Mouse (Mus musculus) midbrain, embryonic 12.5 days (tissue): ENCODE data around the gene Plod1. TPM values are rescaled to one million over a fixed set of nuclear protein-coding genes. Genes with fewer than 3 reads are reported as not detected.

Experiments used
- ATAC-seq: fragments of 200-750 bp; cut with Nextera tagmentation; 2 replicates; pipeline ENCODE4 v1.8.0; 2017; ENCODE audit warnings: low read depth, moderate TSS enrichment, moderate library complexity; ENCODE audit not compliant: low FRiP score
- H3K27ac ChIP-seq: fragments of 300-500 bp; sonication (generic); replicated peaks from 2 replicates; pipeline ENCODE4 v1.5.1; 2016; ENCODE audit warnings: mild to moderate bottlenecking
- H3K27me3 ChIP-seq: fragments of 300-500 bp; sonication (generic); 2 replicates; pipeline ENCODE4 v1.6.1; 2016; ENCODE audit warnings: mild to moderate bottlenecking
- H3K36me3 ChIP-seq: fragments of 300-500 bp; sonication (generic); 2 replicates; pipeline ENCODE4 v1.6.1; 2016
- H3K4me1 ChIP-seq: fragments of 300-500 bp; sonication (generic); 2 replicates; pipeline ENCODE4 v1.6.1; 2016
- H3K4me2 ChIP-seq: fragments of 300-500 bp; sonication (generic); replicated peaks from 2 replicates; pipeline ENCODE4 v1.6.1; 2016; ENCODE audit warnings: mild to moderate bottlenecking, moderate library complexity
- H3K4me3 ChIP-seq: fragments of 300-500 bp; sonication (generic); 2 replicates; pipeline ENCODE4 v1.5.1; 2016; ENCODE audit warnings: mild to moderate bottlenecking
- H3K9ac ChIP-seq: fragments of 300-500 bp; sonication (generic); replicated peaks from 2 replicates; pipeline ENCODE4 v1.6.1; 2016; ENCODE audit warnings: mild to moderate bottlenecking, moderate library complexity
- H3K9me3 ChIP-seq: fragments of 300-500 bp; sonication (generic); 2 replicates; pipeline ENCODE4 v1.6.1; 2016; ENCODE audit warnings: mild to moderate bottlenecking
- WGBS: fragments of 180-500 bp; shearing (Covaris S2); methylation state at CpG from one replicate; pipeline ENCODE4 v1.1.7; 2016; 5-methylcytosine and 5-hydroxymethylcytosine counted together
- polyA plus RNA-seq: library from polyadenylated mRNA; unstranded; fragments of >200 nt; fragmentation: Nextera tagmentation; extraction: Ambion mirVana; gene quantifications from 2 replicates; pipeline ENCODE4 v1.2.1, GENCODE M21; 2016

Plod1 gene
- polyA plus RNA-seq, 1 experiment from 2014 or later: 27.2 TPM

DNA sequence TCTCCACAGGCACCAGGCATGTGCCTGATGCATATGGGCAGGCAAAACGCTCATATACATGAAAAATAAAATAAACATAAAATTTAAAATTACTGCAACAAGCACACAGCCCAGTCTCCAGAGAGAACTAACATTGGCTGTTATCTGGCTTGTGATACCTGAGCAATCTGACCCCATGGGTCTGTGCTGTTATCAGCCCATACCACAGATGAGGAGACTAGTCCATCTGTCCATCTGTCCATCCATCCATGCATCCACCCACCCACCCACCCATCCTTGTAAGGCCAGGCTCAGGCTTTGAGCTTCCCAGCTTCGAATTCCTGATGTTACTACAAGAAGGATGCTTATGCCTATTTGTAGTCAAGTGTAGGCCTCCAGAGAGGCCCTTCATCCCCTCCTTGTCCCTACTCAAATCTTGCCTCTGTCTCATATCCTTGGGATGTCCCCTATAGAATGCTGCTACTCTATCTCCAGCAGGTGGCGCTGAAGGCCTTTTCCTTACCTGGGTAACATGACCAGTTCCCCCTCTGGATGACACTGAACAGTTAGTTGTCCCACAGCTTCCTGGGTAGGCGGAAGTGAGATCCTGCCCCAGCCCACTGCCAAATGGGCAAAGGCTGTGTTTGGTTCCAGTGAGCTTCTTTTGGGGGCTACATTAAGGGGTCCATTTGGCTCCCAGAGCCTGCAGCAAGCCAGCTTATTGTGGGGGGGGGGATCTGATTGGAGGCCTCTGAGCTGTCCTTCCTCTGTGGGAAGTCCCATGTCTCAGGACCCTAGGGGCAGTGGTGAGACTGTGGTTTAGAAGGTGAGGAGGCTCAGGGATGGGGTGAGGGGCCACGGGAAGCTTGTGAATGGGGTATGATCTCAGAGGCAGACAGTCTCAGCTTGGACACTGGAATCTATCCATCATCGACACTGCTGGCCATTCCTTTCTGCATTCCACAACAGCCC is 23.6 kb upstream of the Plod1 start:
- no peaks in the 10 kb centered on the region for H3K27me3 ChIP-seq
- ATAC-seq: peak; percentile 71
- H3K27ac ChIP-seq: no peak overlapping the region
- no peak overlapping the region for H3K9ac ChIP-seq
- no peak overlapping the region for H3K4me2 ChIP-seq
- H3K9me3 ChIP-seq: no peaks in the 10 kb centered on the region
- H3K36me3 ChIP-seq: no peaks in the 10 kb centered on the region
- no peaks in the 10 kb centered on the region for H3K4me1 ChIP-seq
- no peak overlapping the region for H3K4me3 ChIP-seq
- WGBS: 54% methylated on average over 6 of the region's 6 CpGs

DNA sequence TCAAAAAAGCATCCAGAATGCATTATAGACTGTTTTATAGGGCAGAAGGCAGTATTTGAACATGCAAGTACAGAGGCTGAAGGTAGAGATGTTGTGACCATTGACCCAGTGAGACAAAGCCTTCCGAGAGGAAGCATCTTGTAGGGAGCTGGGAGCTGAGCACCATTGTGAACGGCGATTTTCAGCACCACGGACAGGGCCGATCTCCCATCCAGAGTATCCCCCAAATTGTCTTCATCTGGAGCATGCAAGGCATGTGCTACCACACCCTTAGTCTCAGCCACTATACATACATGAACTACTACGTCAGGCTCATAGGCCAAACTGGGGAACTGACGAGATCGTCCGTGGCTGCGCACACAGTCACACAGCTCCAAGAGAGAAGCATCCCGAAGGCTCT is 20.6 kb upstream of the Plod1 start:
- H3K4me1 ChIP-seq: no peaks in the 10 kb centered on the region
- H3K36me3 ChIP-seq: no peaks in the 10 kb centered on the region
- no peak overlapping the region for H3K4me3 ChIP-seq
- no peak overlapping the region for H3K27ac ChIP-seq
- no peaks in the 10 kb centered on the region for H3K27me3 ChIP-seq
- no peaks in the 10 kb centered on the region for H3K9me3 ChIP-seq
- ATAC-seq: no peak
- H3K9ac ChIP-seq: no peak overlapping the region
- H3K4me2 ChIP-seq: no peak overlapping the region
- 44% methylated on average over 11 of the region's 11 CpGs for WGBS

DNA sequence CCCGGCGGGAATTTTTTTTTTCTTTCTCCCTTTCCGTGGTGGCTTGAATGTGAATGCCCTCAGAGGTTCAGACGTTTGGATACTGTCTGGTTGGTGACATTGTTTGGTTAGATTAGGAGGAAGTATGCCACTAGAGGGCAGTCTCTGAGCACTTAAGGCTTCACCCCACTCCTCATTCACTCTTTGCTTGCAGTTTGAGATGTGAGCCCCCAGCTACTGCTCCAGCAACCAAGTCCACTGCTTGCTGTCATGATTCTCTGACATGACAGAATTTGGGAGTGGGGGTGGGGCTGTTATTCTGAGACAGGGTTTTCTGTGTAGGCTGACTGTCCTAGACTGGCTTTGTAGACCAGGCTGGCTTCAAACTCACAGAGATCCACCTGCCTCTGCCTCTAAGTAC is 17.0 kb upstream of the Plod1 start:
- H3K27me3 ChIP-seq: no peaks in the 10 kb centered on the region
- no peak overlapping the region for H3K27ac ChIP-seq
- H3K4me2 ChIP-seq: no peak overlapping the region
- ATAC-seq: 0 out of 2 replicates have a peak, but pooled peaks have one; percentile 38
- H3K36me3 ChIP-seq: peaks cover 2% of the 10 kb centered on the region; the same call in 1 of the 2 replicates
- no peak overlapping the region for H3K4me3 ChIP-seq
- 9% methylated on average over 4 of the region's 4 CpGs for WGBS
- H3K4me1 ChIP-seq: no peaks in the 10 kb centered on the region
- no peak overlapping the region for H3K9ac ChIP-seq
- no peaks in the 10 kb centered on the region for H3K9me3 ChIP-seq

DNA sequence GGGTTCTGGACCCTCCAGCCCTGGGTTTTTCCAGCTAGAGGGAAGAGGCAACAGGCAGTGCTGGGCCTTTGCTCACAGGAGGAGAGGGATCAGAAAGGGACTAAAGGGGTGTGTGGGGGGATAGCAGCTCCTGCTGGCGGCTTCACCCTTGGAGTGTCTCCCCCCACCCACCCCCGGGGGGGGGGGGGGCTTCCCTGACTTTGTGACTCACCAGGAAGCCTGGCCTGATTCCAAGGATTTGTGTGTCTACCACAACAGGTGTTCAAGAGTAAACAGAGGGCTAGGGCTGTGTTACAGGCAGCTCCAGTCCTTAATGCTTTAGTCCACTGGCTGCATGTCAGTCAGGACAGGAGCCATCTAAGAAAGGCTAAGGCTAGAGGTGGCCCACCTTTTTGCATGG is 10.9 kb upstream of the Plod1 start:
- peaks cover 9% of the 10 kb centered on the region for H3K4me1 ChIP-seq
- no peak overlapping the region for H3K4me3 ChIP-seq
- 70% methylated on average over 2 of the region's 2 CpGs for WGBS
- H3K27me3 ChIP-seq: no peaks in the 10 kb centered on the region
- ATAC-seq: no peak
- H3K4me2 ChIP-seq: no peak overlapping the region
- no peak overlapping the region for H3K9ac ChIP-seq
- no peaks in the 10 kb centered on the region for H3K9me3 ChIP-seq
- no peak overlapping the region for H3K27ac ChIP-seq
- peaks cover 51% of the 10 kb centered on the region for H3K36me3 ChIP-seq

DNA sequence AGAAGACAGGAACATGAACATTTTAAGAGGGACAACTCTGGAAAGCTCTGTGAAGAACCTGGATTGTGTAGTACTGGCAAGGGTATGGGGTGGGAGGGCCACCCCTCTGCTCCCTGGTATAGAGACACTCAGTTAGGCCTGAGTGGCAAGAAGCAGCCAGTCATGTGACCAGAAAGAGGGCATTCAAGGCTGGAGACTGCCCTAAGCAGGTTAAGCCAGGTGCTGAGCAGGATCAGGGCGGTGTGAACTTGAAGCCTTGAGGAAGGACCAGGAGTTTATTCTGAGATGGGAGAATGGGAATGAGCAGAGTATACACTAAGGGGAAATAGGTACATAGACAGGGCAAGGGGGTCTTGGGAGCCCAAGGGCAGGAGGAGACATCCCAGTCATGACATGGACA is 6.4 kb upstream of the Plod1 start:
- no peak for ATAC-seq
- H3K27me3 ChIP-seq: 0 out of 2 replicates have a peak, but pooled peaks cover 5% of the 10 kb centered on the region
- H3K4me1 ChIP-seq: peaks cover 28% of the 10 kb centered on the region
- H3K36me3 ChIP-seq: peaks cover 45% of the 10 kb centered on the region
- H3K9me3 ChIP-seq: no peaks in the 10 kb centered on the region
- no peak overlapping the region for H3K27ac ChIP-seq
- H3K4me3 ChIP-seq: no peak overlapping the region
- WGBS: 100% methylated on average over 1 of the region's 1 CpGs
- peak overlapping the region; percentile 100; the same call in 1 of the 2 replicates for H3K4me2 ChIP-seq
- no peak overlapping the region for H3K9ac ChIP-seq

DNA sequence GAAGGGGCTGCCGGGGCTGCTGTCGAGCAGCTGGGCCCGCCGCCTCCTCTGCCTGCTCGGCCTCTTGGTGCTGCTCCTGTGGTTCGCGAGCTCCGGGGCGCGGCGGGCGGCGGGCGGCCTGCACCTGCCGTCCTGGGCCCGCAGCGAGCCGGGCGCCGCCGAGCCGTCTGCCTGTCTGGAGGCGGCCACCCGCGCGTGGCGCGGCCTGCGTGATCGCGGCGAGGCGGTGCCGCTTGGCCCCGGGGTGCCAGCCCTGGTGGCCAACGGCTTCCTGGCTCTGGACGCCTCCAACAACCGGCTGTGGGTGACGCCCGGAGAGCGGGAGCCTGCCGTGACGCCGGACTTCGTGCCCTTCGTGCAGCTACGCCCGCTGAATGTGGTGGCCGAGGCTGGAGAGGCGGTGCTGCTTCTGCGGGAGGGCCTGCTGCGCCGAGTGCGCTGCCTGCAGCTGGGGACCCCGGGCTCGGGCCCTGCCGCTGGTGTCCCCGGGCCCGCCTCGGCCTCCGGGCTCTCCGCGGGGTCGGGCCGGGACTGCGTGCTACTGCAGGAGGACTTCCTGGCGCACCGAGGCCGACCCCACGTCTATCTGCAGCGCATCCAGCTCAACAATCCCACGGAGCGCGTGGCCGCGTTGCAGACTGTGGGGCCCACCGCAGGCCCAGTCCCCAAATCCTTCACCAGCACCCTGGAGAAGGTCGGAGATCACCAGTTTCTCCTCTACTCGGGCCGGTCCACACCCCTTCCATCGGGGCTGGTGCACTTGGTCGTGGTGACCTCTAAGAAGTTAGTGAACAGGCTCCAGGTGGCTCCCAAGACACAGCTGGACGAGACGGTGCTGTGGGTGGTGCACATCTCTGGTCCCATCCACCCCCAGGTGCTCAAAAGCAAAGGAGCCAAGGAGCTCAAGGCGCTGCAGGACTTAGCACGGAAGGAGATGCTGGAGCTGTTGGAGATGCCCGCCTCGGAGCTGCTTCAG is 4.8 kb upstream of the Plod1 start:
- H3K9ac ChIP-seq: peak overlapping the region; percentile 92
- peaks cover 33% of the 10 kb centered on the region for H3K4me1 ChIP-seq
- peak overlapping the region; percentile 93 for H3K4me3 ChIP-seq
- H3K27ac ChIP-seq: peak overlapping the region; percentile 56; the same call in 1 of the 2 replicates
- peaks cover 29% of the 10 kb centered on the region for H3K36me3 ChIP-seq
- WGBS: 9% methylated on average over 74 of the region's 88 CpGs
- H3K9me3 ChIP-seq: no peaks in the 10 kb centered on the region
- no peak; the same call in 1 of the 2 replicates for ATAC-seq
- H3K4me2 ChIP-seq: peak overlapping the region; percentile 100
- 0 out of 2 replicates have a peak, but pooled peaks cover 10% of the 10 kb centered on the region for H3K27me3 ChIP-seq

DNA sequence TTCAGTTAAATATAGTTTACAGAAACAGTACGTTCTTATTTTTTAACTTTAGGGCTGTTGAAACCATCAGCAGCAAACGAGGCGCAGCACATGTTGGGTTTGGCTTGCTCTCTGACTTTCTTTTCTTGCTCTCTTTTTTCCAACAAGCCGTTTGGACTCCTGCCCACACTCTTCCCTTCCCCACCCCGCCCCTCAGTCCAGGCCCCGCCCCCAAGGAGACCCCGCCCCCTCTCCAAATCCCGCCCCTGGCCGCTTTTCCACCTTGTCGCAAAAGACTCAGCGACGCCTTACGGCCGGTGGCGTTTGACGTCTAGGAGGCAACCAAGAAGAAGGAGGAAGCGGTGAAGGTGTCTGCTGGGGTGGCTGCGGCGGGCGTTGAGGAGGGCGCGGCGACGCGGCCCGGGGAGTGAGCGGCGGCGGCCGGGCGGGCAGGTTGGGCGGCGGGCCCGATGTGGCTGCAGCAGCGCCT is 4.0 kb upstream of the Plod1 start, which contains the start of gene 2510039O18Rik:
TSS of gene 2510039O18Rik (plus strand) at position 320 of the 469 bp plus-strand sequence.
- H3K36me3 ChIP-seq: peaks cover 22% of the 10 kb centered on the region
- H3K9me3 ChIP-seq: no peaks in the 10 kb centered on the region
- H3K9ac ChIP-seq: peak within 1 kb of the TSS; percentile 92
- H3K27me3 ChIP-seq: 0 out of 2 replicates have a peak, but pooled peaks cover 10% of the 10 kb centered on the region
- peak within 1 kb of the TSS; percentile 93 for H3K4me3 ChIP-seq
- H3K4me2 ChIP-seq: peak within 1 kb of the TSS; percentile 100
- 2% methylated on average over 34 of the region's 35 CpGs for WGBS
- peak; percentile 75 for ATAC-seq
- H3K4me1 ChIP-seq: peaks cover 33% of the 10 kb centered on the region
- H3K27ac ChIP-seq: peak within 1 kb of the TSS; percentile 63

DNA sequence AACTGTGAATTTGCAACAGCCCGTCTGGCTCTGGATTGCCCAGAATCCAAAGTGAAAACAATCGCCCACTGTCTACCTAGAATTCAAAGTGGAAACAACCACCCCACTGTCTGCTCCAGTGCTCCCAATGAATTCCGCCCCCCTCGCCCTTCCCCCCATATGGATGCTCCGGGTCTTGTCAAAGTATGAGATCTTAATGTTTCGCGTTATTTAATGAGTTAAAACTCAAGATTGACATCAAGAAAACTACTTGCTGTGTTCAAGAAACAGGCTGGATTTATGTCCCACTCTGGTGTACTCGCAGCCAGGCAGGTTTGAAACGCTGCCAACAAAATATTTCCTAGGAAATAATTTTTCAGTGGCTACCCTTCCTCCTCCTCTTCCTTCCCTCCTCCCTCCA is 3.5 kb upstream of the Plod1 start:
- H3K27ac ChIP-seq: peak overlapping the region; percentile 63; the same call in 1 of the 2 replicates
- peaks cover 17% of the 10 kb centered on the region for H3K36me3 ChIP-seq
- no peak overlapping the region for H3K9ac ChIP-seq
- no peaks in the 10 kb centered on the region for H3K9me3 ChIP-seq
- peaks cover 33% of the 10 kb centered on the region for H3K4me1 ChIP-seq
- H3K27me3 ChIP-seq: 0 out of 2 replicates have a peak, but pooled peaks cover 10% of the 10 kb centered on the region
- 63% methylated on average over 9 of the region's 9 CpGs for WGBS
- H3K4me3 ChIP-seq: no peak overlapping the region
- 0 out of 2 replicates have a peak, but pooled peaks have one; percentile 17 for ATAC-seq
- peak overlapping the region; percentile 100 for H3K4me2 ChIP-seq

DNA sequence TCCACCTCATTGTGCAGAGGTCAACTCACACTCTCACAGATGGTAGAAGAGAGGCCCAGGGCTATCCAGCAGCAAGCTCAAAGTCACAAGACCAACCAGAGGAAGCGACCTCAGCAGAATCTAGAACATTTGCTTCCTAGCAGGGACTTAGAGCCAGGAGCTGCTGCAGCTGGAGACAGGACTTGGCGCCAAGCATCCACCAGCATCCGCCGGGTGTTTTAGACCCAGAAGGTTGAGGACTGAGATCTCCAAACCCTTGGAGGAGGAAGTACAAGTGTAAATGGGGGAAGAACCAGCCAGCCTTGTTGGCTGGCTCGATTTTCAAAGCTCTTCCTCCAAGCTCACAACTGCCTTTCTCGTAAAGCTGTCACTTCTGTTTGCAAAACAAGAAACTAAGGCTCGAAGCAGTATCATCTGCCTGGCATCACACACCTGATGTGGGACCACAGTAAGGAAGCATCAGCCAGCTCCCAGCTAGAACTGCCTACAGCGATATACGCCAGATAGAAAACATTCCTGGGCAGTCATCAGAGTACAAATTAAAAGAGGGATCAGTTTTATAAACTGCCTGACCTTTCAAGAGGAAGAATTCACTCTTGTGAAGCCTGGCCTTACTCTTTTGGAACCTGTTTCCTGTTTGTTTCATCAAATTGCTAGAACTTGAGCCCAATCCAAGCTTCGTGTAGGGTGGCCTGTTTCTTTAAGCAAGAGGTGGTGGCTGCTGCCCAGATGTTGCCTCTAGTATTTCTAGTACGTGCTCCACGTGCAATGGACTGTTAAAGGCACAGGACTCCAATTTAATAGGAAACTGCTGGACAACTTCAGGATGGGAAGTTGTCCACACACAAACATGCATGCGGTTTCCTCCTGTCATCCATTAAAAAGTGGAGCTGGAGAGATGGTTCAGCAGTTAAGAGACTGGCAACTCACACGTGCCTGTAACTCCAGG is 1.9 kb upstream of the Plod1 start:
- WGBS: 80% methylated on average over 14 of the region's 14 CpGs
- Histone ChIP-seq H3K36me3 (0 out of 2 replicates have a peak, but pooled peaks cover under 1% of the 10 kb centered on the region), H3K27me3 (0 out of 2 replicates have a peak, but pooled peaks cover 10% of the 10 kb centered on the region), H3K9ac (no peak overlapping the region), H3K9me3 (no peaks in the 10 kb centered on the region), H3K4me1 (peaks cover 33% of the 10 kb centered on the region), H3K4me3 (no peak overlapping the region), H3K27ac (no peak overlapping the region), H3K4me2 (no peak overlapping the region)
- no peak for ATAC-seq

DNA sequence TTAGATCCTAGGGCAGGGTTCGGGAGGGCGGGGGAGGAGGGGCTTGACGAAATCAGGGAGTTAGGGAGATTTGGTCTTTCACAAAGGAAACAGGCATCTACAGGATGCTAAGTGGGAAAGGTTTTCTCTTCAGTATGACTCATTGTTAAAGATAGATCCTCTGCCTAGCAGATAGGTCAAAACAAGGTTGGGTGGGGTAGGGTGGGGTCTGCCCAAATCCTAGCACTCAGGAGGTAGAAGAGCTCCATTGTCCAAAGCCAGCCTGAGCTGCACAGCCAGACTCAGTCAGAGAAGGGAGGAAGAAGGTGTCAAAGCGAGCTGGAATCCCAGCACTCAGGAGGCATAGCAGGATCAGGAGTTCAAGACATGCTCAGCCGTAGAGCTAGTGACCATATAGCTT is 919 bp upstream of the Plod1 start:
- H3K9me3 ChIP-seq: no peaks in the 10 kb centered on the region
- H3K4me3 ChIP-seq: no peak overlapping the region
- no peak for ATAC-seq
- no peak overlapping the region for H3K4me2 ChIP-seq
- no peaks in the 10 kb centered on the region for H3K36me3 ChIP-seq
- 41% methylated on average over 5 of the region's 5 CpGs for WGBS
- 0 out of 2 replicates have a peak, but pooled peaks cover 10% of the 10 kb centered on the region for H3K27me3 ChIP-seq
- no peak overlapping the region for H3K27ac ChIP-seq
- H3K9ac ChIP-seq: no peak overlapping the region; the same call in 1 of the 2 replicates
- peaks cover 23% of the 10 kb centered on the region for H3K4me1 ChIP-seq
